Mouse (Mus musculus): ENCODE measurements around the gene Rbm19.

Rbm19 gene

GRCm38 (mm10) chr5:120165061-120165942 lies 49.0 kb downstream of the Rbm19 start:
- no peak for DNase-seq (ENCODE audit: low read depth, low spot score)

- DNase-seq (ENCODE audit: low read depth, low spot score) = no peak
These were observed 51.6 kb downstream of the Rbm19 start for GRCm38 (mm10) chr5:120167787-120168325.

- DNase-seq (ENCODE audit: low read depth, low spot score) = no peak
These were observed 55.8 kb downstream of the Rbm19 start for GRCm38 (mm10) chr5:120171865-120172728.

GRCm38 (mm10) chr5:120172729-120173101 lies 56.5 kb downstream of the Rbm19 start:
- no peak for DNase-seq (ENCODE audit: low read depth, low spot score)

- DNase-seq (ENCODE audit: low read depth, low spot score) = no peak
These were observed 58.1 kb downstream of the Rbm19 start for GRCm38 (mm10) chr5:120174317-120174716.

GRCm38 (mm10) chr5:120175217-120175616 lies 59.0 kb downstream of the Rbm19 start:
- DNase-seq (ENCODE audit: low read depth, low spot score) = no peak

- no peak for DNase-seq (ENCODE audit: low read depth, low spot score)
These were observed 60.2 kb downstream of the Rbm19 start for GRCm38 (mm10) chr5:120176246-120177065.

- no peak for DNase-seq (ENCODE audit: low read depth, low spot score)
These were observed 60.7 kb downstream of the Rbm19 start for GRCm38 (mm10) chr5:120177066-120177340.

- DNase-seq (ENCODE audit: low read depth, low spot score) = no peak
These were observed 63.8 kb downstream of the Rbm19 start for GRCm38 (mm10) chr5:120180102-120180501.

GRCm38 (mm10) chr5:120181384-120181783 lies 65.1 kb downstream of the Rbm19 start:
- DNase-seq (ENCODE audit: low read depth, low spot score) = no peak

GRCm38 (mm10) chr5:120183321-120183720 lies 67.1 kb downstream of the Rbm19 start:
- no peak for DNase-seq (ENCODE audit: low read depth, low spot score)

GRCm38 (mm10) chr5:120183790-120184189 lies 67.5 kb downstream of the Rbm19 start:
- DNase-seq (ENCODE audit: low read depth, low spot score) = no peak

- DNase-seq (ENCODE audit: low read depth, low spot score) = no peak
These were observed 69.7 kb downstream of the Rbm19 start for GRCm38 (mm10) chr5:120185949-120186348.

GRCm38 (mm10) chr5:120188541-120188940 lies 72.3 kb downstream of the Rbm19 start:
- DNase-seq (ENCODE audit: low read depth, low spot score) = no peak

GRCm38 (mm10) chr5:120190001-120190582 lies 73.8 kb downstream of the Rbm19 start:
- no peak for DNase-seq (ENCODE audit: low read depth, low spot score)

- DNase-seq (ENCODE audit: low read depth, low spot score) = no peak
These were observed 75.4 kb downstream of the Rbm19 start for GRCm38 (mm10) chr5:120191620-120192019.

- no peak for DNase-seq (ENCODE audit: low read depth, low spot score)
These were observed 78.2 kb downstream of the Rbm19 start for GRCm38 (mm10) chr5:120194309-120194941.

- DNase-seq (ENCODE audit: low read depth, low spot score) = no peak
These were observed 78.7 kb downstream of the Rbm19 start for GRCm38 (mm10) chr5:120194948-120195347.

GRCm38 (mm10) chr5:120196879-120197278 lies 80.6 kb downstream of the Rbm19 start:
- no peak for DNase-seq (ENCODE audit: low read depth, low spot score)

- DNase-seq (ENCODE audit: low read depth, low spot score) = no peak
These were observed 81.6 kb downstream of the Rbm19 start for GRCm38 (mm10) chr5:120197813-120198387.

All from ES-CJ7 (cell line).